Mouse (Mus musculus): ENCODE results near the gene Taf8.
A peak's percentile ranks its signal among the peaks of the same experiment; 100 is the strongest.

Gene Taf8

DNA sequence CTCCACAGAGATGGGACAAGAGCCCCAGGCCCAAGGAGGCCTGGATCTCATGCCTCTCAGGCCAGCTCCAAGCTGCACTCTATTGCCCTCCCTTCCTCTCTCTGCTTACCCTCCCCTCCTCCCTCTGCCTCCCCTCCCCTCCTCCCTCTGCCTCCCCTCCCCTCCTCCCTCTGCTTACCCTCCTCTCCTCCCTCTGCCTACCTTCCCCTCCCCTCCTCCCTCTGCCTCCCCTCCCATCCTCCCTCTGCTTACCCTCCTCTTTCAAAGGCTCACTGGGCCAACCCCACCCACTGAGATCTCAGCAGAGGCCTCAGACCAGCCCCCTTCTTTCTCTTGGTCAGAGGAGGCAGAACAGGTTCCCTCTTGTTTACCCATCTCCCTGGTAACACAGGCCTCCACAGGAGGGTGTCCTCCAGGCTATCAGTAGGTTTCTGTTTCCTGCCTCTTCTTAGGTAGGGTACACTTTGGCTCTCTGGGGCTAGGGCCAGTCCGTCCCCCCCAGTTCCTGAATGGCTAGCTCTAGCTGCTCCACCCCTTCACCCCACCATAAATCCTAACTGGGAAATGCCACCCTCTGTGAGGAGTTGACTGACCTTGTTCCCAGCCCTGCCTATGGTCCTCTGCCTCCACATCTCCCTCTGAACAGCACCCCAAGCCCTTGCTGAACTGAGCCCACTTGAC, 17.7 kb downstream of the Taf8 start:
- no peak for DNase-seq (ENCODE audit: low spot score)

DNA sequence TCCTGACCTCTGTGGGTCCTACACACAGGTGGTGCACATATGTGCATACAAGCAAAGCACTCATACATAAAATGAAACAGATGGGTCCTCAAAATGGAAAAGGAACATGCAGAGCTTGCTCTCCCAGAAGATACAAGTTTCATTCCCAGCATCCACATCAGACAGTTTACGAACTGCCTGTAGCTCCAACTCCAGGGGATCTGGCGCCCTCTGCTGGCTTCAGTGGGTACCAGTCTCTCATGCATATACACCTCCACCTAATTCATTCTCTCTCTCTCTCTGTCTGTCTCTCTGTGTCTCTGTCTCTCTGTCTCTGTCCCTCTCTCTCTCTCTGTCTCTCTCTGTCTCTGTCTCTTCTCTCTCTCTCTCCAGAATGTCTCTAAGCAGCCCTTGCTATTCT, 19.7 kb downstream of the Taf8 start:
- DNase-seq (ENCODE audit: low spot score) = peak; percentile 57

DNA sequence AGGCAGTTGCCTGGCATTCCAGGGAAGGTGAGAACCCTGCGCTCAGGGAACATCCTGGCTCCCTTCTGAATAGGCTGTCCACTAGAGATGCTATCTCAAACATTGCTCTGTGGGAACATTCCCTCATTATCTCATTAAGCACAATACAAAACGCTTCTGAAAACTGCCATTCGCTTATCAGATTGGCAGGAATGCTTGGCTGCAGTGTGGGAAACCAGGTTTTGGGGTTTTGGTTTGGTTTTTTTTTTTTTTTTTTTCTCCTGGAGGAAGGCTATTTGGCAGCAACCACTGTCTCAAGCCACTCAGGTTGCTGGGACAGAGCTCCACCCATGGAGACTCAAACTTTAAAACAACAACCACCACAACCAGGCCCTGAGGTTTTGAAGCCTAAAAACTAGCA, 22.2 kb downstream of the Taf8 start:
- DNase-seq (ENCODE audit: low spot score) = no peak

DNA sequence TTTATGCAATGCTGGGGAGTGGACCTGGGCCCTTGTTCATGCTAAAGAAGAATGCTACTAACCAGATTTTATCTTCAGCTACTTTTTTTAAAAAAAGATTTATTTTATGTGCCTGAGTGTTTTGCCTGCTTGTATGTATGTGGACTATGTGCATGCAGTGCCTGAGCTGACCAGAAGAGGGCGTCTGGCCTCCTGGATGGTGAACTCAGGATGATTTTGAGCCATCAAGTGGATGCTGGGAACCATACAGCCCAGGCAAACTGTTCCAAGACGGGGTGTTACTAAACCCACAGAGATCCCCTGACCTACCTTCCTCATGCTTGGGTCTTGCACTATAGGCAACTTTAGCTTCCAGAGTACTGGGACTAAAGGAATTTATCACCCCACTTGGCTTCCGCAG, 26.4 kb downstream of the Taf8 start:
- no peak for DNase-seq (ENCODE audit: low spot score)

DNA sequence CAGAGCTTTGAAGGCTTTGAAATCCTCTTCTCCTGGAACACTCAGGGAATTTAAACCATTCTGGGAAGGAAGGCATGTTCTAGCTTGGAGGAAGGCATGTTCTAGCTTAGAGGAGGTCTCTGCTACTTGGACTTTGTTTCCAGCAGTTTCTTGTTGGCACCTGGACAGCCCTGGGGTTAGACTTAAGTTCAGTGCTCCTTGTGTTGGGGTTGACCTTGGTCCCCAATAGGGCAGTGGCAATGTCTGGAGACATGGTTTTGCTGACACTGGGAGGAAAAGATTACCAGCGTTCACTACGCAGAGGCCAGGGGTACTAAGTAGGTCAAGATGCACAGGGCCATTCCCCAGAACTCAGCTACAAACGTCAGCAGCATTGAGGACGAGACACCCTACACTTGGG, 26.9 kb downstream of the Taf8 start:
- DNase-seq (ENCODE audit: low spot score) = no peak

DNA sequence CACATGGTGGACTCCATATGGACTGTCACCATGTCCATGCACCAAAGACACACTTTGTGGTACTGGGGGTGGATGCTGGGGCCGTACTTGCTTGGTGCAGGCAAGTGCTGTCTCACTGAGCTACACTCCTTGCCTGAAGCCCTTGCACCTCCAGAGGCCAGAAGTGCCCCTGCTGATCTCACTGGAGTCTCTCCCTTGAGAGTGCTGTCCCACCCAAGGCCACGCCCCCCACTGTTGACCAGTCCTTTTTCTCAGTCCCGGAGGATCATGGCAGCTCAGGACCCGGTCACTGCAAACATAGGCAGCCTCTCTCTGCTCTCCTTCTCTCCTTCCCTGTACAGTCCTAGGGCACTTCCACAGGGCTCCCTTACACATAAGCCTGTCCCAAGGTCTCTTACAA, 27.8 kb downstream of the Taf8 start:
- no peak for DNase-seq (ENCODE audit: low spot score)

DNA sequence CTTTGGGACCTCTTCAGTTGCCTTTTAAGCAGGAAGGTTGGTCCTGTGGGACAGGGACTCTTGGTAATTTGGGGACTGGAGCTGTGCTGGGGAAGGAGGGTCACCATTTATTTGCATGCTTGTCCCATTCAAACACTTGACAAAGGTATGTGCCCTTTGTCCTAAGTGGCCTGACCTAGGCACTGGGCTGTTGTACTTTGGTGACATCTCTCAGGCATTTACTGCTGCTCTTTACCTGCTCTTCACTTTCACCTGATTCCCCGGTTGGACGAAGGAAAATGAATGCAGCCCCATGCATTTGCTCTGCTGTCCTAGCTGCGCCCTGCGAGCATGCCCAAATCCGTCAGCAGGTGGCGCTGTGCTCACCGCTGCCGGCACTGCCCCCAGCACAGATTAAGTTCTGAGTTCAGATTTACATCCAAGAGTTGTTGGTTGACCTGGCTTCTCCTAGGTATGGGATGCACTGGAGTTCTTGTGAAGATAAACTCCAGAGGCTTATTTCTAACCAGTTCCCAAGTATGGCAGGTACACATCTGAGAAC, 28.6 kb downstream of the Taf8 start:
- peak; percentile 44 for DNase-seq (ENCODE audit: low spot score)

DNA sequence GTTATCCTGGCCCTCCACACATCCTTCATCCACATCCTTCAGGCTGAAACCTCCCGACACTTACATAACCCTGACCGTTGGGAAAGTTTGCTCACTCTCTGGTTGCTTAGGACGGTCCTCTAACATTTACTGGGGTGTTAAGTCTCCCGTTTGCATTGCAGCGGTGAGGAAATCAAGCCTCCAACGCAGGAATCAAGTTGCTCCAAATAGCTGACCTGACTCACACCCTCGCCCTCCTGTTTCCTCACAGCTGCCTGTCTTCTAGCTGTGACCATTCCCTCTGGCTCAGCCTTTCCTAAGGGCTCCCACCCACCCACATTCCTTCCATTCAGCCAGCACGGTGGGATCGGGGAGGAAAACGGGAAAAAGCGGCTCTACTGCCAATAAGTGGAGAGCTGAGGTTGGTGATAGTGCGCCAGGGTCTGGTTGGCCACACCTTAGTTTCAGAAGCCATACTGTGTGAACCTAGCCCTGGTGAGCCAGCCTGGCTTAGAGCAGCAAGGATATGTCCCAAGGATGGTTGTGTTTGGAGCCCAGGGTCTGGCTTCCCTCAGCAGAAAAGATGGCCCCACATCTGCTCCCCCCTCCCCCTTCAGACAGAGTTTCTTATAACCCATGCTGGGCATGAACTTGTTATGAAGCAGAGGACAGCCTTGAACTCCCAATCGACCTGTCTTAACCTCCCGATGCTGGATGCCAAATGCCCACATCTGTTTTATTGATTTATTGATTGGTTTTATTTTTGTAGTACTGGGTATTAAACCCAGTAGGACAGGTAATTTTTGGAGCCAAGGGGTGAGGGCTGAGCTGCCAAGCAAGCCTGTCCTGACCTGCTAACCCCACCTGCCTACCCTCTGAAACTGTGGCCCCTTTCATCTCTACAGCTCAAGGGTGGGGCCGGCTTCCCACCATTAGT, 29.4 kb downstream of the Taf8 start:
- no peak for DNase-seq (ENCODE audit: low spot score)

DNA sequence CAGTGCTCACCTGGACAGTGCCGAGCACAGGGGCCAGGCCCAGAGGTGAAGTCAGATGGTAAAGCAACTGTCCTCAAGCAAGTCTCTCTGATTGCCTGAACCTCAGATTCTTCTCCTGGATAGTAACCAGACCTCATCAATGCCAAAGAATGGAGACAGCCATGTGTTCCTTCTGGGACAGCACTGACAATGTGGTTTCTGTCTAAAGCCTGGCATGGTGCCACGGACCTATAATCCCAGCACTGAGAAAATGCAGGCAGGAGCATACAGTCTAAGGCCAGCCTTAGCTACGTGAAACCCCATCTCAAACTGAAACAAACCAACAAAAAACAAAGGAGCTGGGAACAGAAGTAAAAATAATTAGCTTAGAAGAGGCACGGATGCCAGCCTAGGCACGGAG, 31.4 kb downstream of the Taf8 start:
- no peak for DNase-seq (ENCODE audit: low spot score)

DNA sequence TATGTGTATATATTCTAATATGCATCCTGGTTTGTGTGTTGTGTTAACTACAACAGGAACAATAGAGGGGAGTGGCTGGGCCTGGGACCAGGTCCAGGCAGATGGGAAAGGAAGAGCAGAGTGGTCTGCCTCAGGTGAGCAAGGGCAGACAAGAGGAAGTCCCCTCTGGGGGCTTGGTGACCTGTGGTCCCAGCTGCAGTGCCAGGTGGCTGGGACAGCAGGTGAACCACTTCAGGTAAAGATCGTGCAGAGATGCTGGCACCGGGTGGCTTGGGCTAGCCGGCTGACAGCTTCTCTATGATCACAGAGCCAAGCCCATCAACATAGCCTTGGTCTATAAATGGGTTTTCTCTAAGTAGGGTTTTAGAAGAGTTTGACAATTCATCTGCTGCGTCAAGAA, 32.0 kb downstream of the Taf8 start:
- no peak for DNase-seq (ENCODE audit: low spot score)

DNA sequence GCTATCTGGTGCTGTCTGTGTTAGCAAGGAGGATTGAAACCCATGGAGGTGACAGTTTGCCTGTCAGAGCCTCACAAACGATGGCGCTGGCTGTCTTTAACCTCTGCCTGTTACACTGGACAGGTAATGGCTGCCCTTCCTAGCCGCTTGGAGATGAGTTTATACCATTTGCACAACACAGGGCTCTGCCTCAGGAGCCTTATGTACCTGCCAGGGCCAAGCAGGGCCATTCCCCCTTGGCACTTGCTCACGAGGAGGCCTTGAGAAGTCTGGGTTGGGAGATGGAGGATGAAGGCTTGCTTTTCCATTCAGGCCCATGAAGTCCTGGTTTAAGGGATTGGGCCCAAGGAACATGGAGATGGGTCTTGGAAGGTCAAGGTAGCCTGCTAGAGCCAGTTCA, 32.5 kb downstream of the Taf8 start:
- no peak for DNase-seq (ENCODE audit: low spot score)

DNA sequence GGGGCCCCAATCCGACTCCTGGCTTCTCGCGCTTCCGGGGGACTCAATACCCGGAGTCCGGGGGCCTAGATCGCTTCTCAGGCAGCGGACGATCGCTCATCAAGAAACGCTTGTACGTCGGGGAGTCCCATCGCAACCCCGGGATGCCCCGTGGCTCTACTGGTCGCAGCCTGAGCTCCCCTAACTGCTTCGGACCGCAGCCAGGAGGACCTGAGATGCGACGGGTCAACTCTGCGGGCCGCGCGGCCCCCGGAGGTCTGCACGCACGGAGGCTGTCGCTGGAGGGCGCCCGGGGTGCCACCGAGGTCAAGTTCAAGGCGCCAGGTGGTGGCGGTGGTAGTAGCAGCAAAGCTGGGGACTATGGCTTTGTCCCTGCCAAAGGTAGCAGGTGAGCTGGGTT, 33.6 kb downstream of the Taf8 start:
- no peak for DNase-seq (ENCODE audit: low spot score)

DNA sequence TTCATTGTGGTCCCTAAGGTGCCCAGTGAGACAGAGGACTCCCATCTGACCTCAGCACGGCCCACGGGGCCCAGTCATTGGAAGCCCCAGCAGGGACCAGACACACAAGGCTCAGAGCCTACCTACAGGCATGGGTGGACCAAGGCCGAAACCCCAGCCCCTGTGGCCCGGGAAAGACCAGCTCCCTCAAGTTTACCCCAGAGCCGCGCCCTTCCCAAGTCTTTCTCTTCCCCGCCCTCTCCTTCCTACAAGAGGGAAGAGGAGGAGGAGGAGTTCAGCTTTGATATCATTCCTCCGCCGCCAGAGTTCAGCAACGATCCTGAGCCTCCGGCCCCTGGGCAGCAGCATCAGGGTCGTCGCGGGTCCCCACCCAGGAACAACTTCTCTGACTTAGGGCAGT, 34.0 kb downstream of the Taf8 start:
- no peak for DNase-seq (ENCODE audit: low spot score)

DNA sequence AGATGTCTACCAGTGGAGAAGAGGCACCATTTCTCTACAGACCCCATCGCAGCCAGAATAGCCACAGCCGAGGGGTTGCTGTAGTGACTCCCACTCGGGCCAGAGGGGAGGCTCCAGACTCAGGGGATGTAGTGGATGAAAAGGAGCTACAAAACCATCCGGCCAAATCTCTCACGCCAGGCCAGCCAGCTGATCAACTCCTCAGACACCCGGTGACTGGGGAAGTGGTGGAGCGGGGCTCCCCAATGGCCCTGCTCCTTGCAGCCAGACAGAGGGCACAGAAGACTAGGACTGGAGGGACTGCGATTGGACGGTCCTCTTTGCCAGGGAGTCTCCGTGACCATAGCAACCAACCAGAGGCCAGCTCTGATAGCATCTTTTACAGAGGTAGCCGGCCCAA, 34.4 kb downstream of the Taf8 start:
- no peak for DNase-seq (ENCODE audit: low spot score)

DNA sequence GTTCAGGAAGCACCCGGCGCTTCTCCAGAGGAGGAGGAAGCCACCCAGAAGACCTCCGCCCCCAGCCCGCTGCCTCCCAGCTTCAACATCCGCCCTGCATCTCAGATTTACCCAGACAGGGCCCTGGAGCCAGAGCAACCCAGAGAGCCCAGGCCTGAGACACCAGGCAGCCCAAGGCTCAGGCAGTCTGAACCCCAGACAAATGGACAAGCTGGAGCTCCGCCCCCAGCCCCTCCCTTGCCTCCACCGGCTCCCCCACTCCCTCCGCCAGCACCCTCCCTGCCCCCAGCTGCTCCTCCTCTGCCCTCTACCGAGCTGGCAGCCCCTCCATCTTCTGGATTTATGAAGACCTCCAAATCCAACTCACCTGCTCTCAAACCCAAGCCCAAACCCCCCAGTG, 35.8 kb downstream of the Taf8 start:
- no peak for DNase-seq (ENCODE audit: low spot score)

DNA sequence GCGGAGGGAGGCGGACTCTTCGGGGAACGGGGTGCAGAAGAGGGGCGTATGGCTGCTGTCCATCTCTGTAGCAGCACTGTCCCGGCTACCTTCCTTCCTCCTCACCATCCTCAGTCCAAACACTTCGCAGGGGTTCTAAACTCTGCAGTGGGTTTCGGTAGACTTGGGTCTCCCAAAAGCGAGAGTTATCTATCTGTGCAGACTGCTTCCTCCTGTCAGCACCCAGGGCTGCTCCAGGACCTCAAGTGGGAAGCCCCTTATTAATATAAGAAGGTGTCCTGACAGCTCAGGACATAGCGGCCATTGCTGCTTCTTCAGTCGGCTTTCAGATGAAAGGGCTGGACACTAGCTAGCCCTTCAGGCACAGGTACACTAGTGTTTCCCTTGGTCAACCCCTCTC, 37.1 kb downstream of the Taf8 start:
- DNase-seq (ENCODE audit: low spot score) = no peak

DNA sequence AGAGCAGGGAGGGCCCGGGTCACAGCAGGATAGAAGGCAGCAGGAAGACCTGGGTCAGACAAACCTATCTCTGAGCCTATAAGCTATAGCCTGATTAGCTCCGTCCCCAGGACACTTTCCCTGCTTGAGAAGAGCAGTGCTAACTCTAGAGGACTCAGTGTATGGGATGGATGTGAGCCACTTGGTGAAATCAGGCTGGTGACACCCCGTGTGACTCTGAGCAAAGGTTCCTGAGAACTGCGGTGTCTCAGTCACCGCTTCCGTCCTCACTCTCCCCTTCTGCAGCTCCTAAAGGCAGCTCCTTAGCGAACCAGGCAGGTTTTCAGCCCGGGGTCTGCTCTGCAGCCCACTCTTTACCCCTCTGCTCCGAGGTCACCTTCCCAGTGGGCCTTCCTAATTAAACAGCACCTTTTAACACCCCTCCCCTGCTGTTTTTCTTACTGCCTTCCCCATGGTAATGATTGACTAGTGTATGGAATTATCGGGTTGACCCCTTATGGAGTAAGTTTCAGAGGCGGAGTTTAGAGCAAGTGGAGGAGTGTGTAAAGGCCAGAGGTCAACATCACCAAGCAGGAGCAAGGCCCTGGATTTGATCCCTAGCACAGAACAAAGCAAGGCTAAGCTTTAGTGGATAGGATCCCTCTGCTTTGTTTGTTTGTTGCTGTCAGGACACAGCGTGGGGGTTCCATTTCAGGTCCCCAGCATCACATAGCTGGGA, 37.7 kb downstream of the Taf8 start:
- DNase-seq (ENCODE audit: low spot score) = no peak

DNA sequence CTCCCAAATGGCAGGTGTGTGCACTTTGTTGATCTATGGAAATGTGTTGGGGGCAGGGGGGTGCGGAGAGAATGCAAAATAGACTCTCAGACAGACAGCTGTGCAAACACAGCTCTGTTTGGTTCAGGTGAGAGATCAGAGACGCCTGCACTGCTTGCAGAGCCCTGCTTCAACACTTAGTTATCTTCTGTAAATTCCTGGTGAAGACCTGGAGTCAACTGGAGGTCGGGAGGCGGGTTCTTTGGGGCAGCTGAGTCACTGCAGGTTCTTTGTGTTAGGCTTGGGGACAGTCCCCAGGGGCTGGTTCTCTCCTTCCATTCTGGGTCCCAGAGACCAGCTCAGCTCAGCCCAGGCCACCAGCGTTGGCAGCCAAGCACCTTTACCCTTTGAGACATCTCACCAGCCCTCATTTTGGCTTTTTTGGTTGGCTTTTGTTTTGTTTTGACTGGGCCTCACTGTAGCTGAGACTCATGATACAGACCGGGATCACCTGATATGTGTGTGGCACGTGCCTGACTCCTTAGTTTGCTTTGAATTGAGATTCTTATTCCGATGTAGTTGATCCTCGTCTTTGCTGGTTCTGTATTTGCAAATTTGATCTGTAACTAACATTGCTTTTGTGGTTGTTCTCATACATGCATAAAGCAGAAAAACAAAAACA, 39.2 kb downstream of the Taf8 start:
- DNase-seq (ENCODE audit: low spot score) = no peak

DNA sequence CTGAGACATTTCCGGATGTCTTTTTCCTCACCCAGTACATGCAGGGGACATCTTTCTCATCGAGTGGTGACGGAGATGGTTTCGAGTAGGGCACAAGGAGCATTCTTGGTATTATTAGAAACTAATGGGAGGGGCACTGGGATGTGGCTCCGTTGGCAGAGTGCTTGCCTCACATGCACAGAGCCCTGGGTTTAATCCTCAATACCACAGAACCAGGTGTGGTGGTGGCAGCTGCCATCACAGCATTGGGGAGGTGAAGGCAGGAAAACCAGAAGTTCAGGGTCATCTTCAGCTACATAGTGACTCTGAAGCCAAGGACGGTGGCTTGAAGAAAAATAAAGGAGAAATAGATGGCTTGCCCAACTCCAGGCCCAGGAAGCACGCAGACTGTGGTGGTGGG, 39.9 kb downstream of the Taf8 start:
- no peak for DNase-seq (ENCODE audit: low spot score)

DNA sequence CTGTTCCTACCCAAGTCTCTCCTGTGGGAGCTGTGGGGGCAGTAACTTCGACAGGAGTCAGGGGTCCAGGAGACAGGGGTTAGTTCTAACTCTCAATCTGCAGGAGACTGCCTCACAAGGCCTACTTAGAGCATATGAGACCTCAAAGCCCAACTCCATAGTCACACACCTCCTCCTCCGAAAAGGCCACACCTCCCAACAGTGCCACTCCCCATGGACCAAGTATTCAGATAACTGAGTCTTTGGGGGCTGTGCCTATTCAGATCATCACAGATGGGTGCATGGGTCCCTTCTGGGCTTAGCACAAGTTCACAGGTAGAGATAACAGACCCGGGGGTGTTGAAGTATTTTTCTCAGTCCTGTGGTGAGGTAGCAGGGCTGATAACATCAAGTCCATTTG, 40.4 kb downstream of the Taf8 start:
- no peak for DNase-seq (ENCODE audit: low spot score)

DNA sequence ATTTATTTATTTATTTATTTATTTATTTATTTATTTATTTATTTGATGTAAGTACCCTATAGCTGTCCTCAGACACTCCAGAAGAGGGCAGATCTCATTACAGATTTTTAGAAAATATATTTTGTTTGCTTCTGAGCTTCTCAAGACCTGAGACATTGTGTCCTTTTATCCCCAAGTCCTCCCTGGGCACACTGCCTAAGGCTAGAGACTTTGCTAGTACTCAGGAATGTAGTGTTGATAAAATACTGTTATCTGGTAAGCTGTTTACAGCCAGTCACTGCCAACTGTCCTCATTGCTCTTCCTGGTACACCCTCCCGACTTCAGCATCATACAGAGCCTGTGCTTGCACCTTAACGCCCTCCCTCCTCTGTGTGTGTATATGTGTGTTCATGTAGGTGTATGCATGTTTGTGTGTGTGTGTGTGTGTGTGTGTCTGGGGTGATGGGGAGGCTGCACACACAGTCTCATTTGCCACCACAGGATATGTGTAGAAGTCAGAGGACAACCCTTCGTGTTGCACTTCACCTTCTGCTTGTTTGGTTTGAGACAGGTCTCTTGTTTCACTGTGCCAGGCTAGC, 42.7 kb downstream of the Taf8 start:
- no peak for DNase-seq (ENCODE audit: low spot score)

DNA sequence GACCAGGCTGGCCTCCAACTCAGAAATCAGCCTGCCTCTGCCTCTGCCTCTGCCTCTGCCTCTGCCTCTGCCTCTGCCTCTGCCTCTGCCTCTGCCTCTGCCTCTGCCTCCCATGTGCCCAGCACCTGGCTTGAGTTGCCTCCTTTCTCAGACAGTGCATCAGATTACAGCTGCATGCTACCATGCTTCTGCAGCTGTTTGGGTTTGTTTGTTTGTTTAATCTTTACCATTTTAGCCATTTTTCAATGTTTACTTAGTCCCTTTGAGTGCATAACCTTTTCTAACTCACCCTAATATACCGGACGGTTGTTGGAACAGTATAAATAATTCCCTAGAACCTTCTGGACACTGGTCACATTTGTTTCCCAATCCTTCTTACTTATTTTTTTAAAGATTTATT, 43.2 kb downstream of the Taf8 start:
- DNase-seq (ENCODE audit: low spot score) = no peak
